Mouse (Mus musculus) liver, embryonic 14.5 days (tissue): ENCODE data around the gene Ccl11.

Experiments used
- CTCF ChIP-seq: IDR thresholded peaks from 2 replicates; pipeline ENCODE4 v1.5.1; 2016; ENCODE audit warnings: antibody characterized with exemption, low read depth, control low read depth
- EP300 ChIP-seq: IDR thresholded peaks from 2 replicates; pipeline ENCODE4 v1.6.1; 2016; ENCODE audit warnings: antibody characterized with exemption, low read depth

DNA sequence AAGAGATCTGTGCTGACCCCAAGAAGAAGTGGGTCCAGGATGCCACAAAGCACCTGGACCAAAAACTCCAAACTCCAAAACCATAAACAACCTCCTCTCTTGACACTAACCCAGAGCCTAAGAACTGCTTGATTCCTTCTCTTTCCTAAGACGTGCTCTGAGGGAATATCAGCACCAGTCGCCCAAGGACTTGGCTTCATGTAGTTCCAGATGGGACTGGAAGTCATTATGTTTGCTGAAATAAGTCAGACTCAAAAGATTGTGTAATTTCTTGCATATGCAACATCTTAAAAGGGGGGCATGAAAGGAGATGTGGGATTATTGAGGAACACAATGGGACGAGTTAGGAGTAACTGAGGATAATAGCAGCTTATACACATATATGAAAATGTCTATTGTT lies 4.6 kb downstream of the Ccl11 start:
- TF ChIP-seq CTCF (no peak), EP300 (no peak)
